Mouse (Mus musculus) 3134 (cell line): ENCODE measurements at regions not wholly inside any gene's neighbourhood (a gene's known extent, or its start where the extent isn't known, plus 50 kb on each side); places are given as distances from the start of the nearest gene placed in this dataset.

Source experiments
- DNase-seq: peaks from one replicate; pipeline ENCODE4 v3.0.0-alpha.2; 2011; ENCODE audit warnings: low spot score; ENCODE audit not compliant: insufficient read length; ENCODE audit errors: extremely low read depth

DNA sequence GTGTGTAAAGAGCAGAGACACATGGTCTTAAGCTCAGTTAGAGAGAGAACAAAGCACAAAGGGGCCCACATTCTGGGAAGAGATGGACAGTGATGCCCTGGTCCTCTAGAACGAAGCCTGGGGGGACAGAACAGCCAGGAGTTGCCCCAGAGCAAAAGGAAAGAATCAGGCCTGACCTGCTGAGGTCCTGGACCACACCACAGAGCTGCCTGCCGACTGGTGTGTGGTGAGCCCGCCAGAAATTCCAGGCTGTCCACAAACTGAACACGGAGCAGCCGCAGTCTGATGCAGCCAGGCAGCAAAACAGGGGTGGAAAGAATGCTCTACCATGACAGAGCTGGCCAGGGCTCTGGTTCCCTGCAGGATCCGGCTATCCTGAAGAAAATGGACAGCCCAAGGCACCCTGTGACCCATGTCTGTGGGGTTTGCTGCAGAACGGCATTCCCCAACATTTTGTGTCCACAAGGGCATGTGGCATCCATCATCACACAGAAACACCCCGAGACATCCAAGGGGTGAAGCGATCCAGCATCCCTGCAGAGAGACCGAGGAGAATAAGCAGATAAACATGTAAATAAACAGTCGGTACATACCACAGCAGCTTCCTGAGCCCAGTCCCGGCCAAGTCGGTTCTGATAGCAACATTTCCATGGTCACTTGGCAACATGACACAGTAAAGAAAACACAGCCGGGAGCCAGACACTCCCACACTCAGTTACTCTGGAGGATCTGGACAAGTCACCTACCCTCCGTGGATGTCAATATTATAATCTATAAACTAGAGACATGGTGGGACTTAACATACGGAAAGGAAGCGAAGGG is 65.3 kb upstream of the Pomp start:
- DNase-seq = peak; percentile 77

DNA sequence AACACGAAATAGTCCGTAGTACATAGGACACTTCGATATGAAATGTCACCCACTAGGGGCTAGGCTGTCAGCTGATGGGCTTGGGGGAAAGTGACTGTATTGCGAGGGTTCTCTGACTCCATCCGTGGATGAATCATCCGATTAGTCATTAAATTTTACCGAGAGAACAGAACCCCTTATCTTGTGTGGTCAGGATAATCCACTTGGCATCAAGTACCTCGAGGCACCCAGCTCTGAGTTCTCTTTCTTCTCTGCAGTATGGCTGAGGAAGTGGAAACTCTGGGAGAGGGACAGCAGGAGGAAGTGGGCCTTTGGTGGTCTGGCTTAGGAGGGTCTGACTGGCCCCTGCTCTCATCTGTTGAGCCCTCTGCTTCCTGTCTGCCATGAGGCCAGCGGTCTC is 67.2 kb upstream of the Pomp start:
- DNase-seq = peak; percentile 71

DNA sequence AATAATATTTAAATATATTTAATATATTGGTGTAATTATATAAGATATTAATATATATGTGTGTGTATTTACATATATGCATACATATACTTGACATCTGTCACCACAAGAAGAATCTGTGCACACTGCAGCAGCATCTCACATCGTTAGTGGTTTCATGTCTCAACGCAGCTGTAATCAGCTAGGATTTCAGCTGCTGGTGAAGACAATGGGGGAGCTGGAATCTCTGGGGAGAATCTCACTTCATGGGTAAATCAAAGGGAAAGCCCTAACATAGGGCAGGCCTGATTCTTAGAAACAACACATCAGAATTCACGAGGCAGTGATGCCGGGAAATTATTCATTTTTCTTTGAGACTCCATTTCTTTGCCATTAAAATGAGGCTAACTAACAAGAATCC is 66.8 kb upstream of the Flt1 start:
- DNase-seq = no peak

DNA sequence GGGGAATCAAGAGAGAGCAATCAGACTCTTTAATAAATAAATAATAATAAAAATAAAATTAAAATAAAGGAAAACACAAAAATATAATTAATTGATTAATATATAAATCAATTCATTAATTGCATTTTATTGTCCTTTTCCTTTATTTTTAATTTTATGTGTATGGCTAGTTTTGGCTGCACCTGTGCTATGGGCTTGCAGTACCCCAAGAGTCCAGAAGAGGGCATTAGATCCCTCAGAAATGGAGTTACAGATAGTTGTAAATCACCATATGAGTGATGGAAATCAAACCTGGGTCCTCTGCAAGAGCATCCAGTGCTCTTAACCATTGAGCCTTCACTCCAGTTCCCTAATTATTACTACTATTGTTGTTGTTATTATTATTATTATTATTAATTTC is 65.3 kb upstream of the Flt1 start:
- DNase-seq = no peak

DNA sequence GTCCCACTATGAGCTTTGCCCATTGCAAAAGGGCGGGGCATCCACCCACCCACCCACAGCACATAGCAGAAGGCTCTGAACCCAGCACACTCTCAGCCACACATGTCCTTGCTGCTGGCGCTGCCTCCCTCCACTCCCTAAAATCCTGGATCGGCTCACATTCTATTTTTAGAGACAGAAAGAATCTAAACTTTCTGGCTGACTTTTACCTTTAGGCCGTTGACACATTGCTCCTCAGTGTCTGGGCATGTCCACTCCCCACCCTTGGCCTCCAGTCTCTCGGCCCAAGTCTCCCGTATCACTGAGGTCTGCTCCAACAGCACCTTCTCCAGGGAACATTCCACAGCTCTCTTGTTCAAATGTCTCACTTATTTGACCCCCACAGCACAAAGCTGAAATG is 62.7 kb upstream of the Flt1 start:
- DNase-seq = peak; percentile 61

DNA sequence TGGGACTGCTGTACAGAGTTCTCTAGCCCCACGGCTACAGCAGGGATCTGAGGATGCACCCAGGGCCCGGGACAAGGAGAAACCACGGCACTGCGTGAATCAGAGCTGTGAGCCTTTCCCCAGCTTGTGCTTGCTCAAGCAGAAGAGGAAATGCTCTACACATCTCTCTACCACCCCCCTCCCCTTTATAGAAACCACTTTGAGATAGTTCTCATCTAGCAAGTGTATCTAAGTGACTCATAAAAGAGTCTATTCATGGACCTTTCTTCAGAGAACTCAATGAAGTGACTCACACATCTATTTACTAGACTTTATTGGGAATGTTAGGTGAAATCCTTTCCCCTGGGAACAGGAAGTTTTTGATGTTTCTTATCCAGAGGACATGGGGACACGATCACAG is 61.0 kb upstream of the Flt1 start:
- DNase-seq = peak; percentile 64

DNA sequence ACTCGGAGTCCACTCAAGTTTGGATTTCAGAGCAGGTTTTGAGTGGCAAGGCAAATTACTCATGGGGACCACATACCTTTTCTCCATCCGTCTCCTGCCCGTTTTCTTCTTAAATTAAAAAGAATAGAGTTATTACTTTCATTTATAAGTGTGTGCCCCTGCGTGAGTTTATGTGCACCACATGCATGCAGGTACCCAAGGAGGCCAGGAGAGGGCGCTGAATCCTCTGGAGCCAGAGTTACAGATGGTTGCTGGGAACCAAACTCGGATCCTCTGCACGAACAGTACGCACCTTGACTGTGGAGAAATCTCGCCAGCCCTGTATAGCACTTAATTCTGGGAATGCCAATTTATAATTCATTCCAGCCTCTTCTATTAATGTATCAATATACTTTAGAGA is 58.3 kb upstream of the Flt1 start:
- no peak for DNase-seq

DNA sequence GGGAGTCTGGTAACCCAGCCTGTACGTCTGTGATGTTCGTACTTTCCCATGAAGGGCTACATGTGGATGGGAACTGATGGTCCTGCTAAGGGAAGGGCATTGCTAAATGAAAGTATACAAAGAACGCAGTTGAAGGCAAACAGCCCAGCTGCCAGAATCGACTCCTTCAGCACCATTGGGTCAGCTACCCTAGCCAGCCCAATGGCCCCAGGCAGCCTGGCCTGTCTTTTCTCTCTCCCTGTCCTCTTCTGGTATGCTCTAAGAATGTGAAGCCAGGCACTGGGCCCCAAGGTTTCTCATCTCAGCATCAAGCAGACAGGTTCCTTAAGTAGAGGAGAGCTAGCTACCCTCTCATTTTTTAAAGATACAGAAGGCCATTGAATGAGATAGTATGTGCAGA is 57.7 kb upstream of the Flt1 start:
- DNase-seq = no peak

DNA sequence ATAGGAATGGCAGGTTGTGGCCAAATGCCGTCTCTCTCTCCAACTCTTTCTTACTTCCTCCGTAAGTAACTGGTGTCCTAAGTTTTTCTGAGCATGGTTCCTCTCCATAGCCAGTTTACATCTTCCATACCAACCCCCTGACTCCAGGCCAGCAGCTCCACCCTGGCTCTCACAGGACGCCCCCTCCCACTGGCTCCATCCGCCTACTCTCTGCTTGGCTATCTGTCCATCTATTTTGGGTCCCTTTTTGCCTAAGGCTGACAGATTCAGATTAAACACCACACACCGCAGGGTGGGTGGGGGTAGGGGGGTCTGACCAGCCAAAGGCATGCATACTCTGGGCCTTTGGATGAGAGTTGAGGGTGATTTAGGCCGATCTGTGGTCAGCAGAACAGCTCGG is 57.0 kb upstream of the Flt1 start:
- DNase-seq = no peak

DNA sequence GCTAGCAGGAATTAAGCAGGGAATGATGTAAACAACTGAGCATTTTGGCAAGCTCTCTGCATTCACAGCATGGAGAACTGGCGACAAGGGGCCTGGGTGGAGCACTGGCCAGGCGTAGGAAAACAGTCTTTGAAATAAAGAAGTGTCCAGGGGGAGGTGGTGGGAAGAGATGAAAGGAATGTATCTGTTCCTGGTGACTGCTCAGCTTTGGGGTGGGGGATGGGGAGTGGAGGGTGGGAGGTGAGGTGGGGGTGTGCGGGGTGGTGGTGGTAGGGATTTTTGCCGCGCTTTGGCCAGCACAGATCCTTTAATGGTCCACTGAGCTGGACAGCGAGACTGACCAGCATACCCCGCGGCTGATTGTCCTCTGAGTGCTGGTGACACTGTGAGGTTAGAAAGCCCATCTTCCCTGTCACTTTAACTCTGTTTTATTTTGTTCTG is 56.5 kb upstream of the Flt1 start:
- no peak for DNase-seq

DNA sequence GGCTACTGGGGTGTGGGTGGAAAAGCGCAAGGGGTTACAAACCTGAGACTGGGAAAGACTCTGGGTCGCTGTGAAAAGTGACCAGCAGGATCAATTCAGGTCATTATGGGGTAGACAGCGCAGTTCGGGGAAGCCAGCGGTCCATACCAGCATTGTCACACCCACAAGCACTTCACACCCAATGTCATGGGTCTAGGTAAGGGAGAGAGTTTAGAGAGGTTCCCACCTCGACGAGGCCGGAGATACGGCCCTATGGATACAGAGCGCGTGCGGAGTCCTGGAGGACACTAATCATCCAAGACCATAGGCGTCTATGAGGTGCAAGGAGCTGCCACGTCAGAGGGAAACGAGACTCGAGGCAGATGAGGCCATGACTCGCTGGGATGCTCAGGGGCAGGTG is 55.4 kb upstream of the Flt1 start:
- DNase-seq = no peak

DNA sequence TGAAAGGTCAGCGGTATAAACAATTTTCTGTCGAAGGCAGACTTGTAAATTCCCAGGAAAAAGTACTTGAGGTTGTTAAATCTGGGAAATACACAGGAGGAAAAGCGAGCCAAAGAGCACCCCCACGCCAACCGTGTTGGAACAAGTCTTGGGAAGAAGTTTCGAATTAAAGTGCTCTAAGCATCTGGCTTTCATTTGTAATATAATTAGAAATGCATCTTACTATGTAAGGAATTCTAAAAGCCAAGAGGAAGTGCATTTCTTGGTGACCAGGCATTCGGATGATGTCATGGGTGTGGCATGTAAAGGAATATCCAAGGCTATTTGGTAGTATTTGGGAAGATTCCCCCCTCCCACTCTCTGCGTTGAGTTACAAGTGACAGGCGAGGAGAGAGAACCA is 52.7 kb upstream of the Flt1 start:
- DNase-seq = peak; percentile 58
